Mouse (Mus musculus): ENCODE results near the gene Zbtb16. TPM values are rescaled to one million over a fixed set of nuclear protein-coding genes. Genes with fewer than 3 reads are reported as not detected.

Zbtb16 gene
- total and polyA plus RNA-seq, 3 experiments, result 10.6 to 45.5 (median 20.0) TPM

DNA sequence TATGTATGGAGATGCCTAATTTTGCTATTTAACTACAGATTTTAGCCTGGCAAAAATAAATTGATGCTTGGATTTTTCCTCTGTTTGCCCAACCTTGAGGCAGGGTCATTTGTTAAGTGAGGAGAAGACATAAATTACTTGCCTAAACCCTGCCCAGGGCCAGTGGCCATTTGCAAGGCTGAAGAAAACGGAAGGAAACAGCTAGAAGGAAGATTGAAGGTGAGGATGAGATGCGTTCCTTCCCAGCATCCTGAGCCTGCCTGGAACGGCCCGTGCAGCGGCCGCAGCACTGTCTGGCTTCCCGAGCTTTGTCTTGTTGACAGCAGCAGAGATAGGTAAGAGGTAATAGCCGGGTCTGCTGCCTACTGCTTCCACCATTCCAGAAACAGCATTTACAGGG, 135.2 kb downstream of the Zbtb16 start:
- no peak for TF ChIP-seq GATA2 (IDR thresholded peaks at IDR 0.05; ENCODE audit: borderline replicate concordance, low read depth, low read length)
- no peak for TF ChIP-seq CTCF (IDR thresholded peaks at IDR 0.05; ENCODE audit: low read depth, low read length)
- no peak for TF ChIP-seq TAL1 (conservative IDR thresholded peaks at IDR 0.05; ENCODE audit: low read depth, low read length)
- TF ChIP-seq GATA1 (IDR thresholded peaks at IDR 0.05; ENCODE audit: borderline replicate concordance, low read length), result no peak
- TF ChIP-seq POLR2AphosphoS5 (IDR thresholded peaks at IDR 0.05; ENCODE audit: insufficient replicate concordance, low read depth, low read length), result no peak
- no peaks in the 10 kb centered on the region for H3K9me3 ChIP-seq (replicated peaks)
- no peaks in the 10 kb centered on the region; the same call in 1 of the 2 replicates for H3K27me3 ChIP-seq (ENCODE audit: insufficient read depth, low read length)
- H3K36me3 ChIP-seq (replicated peaks), result peaks cover 69% of the 10 kb centered on the region
- H3K4me3 ChIP-seq (ENCODE audit: low read depth, low read length), result no peak overlapping the region
- DNase-seq (ENCODE audit: low spot score) (no peak), ATAC-seq (ENCODE audit: extremely low read depth, insufficient number of reproducible peaks, low FRiP score, poor library complexity, severe bottlenecking) (no peak)
- H3K4me1 ChIP-seq (ENCODE audit: insufficient read depth, low read depth, low read length), result peaks cover 49% of the 10 kb centered on the region

- no peak overlapping the region for H3K4me3 ChIP-seq (ENCODE audit: low read depth, low read length)
- TF ChIP-seq GATA1 (IDR thresholded peaks at IDR 0.05; ENCODE audit: borderline replicate concordance, low read length) (no peak), TAL1 (conservative IDR thresholded peaks at IDR 0.05; ENCODE audit: low read depth, low read length) (no peak), CTCF (IDR thresholded peaks at IDR 0.05; ENCODE audit: low read depth, low read length) (no peak), POLR2AphosphoS5 (IDR thresholded peaks at IDR 0.05; ENCODE audit: insufficient replicate concordance, low read depth, low read length) (no peak), GATA2 (IDR thresholded peaks at IDR 0.05; ENCODE audit: borderline replicate concordance, low read depth, low read length) (no peak)
- no peaks in the 10 kb centered on the region for H3K9me3 ChIP-seq (replicated peaks)
- H3K36me3 ChIP-seq (replicated peaks), result peaks cover 81% of the 10 kb centered on the region
- H3K27me3 ChIP-seq (ENCODE audit: insufficient read depth, low read length), result no peaks in the 10 kb centered on the region; the same call in 1 of the 2 replicates
- no peak for ATAC-seq (ENCODE audit: extremely low read depth, insufficient number of reproducible peaks, low FRiP score, poor library complexity, severe bottlenecking)
- no peak for DNase-seq (ENCODE audit: low spot score)
- H3K4me1 ChIP-seq (ENCODE audit: insufficient read depth, low read depth, low read length), result peaks cover 33% of the 10 kb centered on the region
Measured at GRCm38 (mm10) chr9:48697470-48697815, 138.6 kb downstream of the Zbtb16 start.

GRCm38 (mm10) chr9:48696731-48697469, 139.1 kb downstream of the Zbtb16 start:
- Histone ChIP-seq H3K9me3 (replicated peaks) (no peaks in the 10 kb centered on the region), H3K4me1 (ENCODE audit: insufficient read depth, low read depth, low read length) (peaks cover 33% of the 10 kb centered on the region), H3K36me3 (replicated peaks) (peaks cover 76% of the 10 kb centered on the region), H3K4me3 (ENCODE audit: low read depth, low read length) (no peak overlapping the region), H3K27me3 (ENCODE audit: insufficient read depth, low read length) (no peaks in the 10 kb centered on the region; the same call in 1 of the 2 replicates)
- ATAC-seq (ENCODE audit: extremely low read depth, insufficient number of reproducible peaks, low FRiP score, poor library complexity, severe bottlenecking) (no peak), DNase-seq (ENCODE audit: low spot score) (no peak)
- TF ChIP-seq POLR2AphosphoS5 (IDR thresholded peaks at IDR 0.05; ENCODE audit: insufficient replicate concordance, low read depth, low read length) (no peak), CTCF (IDR thresholded peaks at IDR 0.05; ENCODE audit: low read depth, low read length) (no peak), GATA1 (IDR thresholded peaks at IDR 0.05; ENCODE audit: borderline replicate concordance, low read length) (no peak), GATA2 (IDR thresholded peaks at IDR 0.05; ENCODE audit: borderline replicate concordance, low read depth, low read length) (no peak), TAL1 (conservative IDR thresholded peaks at IDR 0.05; ENCODE audit: low read depth, low read length) (no peak)

DNA sequence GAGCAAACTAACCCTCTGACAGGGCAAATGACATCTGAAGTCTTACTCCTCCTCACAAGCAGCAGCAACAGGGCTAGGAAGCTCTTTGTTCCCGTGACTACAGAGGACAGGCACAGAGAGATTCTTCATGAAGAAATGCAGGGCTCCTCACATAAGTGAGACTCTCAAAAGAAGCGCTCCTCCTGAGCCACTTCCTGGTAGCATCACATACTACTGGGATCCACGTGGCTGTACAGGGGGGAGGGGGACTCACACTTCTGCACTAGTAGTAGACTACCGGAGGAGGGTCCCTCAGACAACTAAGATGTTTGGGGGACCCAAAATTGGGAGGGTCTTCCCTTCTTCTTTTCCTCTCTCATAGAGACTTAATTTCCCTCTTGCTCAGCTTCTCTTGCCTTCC, 139.7 kb downstream of the Zbtb16 start:
- ATAC-seq (ENCODE audit: extremely low read depth, insufficient number of reproducible peaks, low FRiP score, poor library complexity, severe bottlenecking) (no peak), DNase-seq (ENCODE audit: low spot score) (no peak)
- H3K36me3 ChIP-seq (replicated peaks), result peaks cover 75% of the 10 kb centered on the region
- H3K9me3 ChIP-seq (replicated peaks), result no peaks in the 10 kb centered on the region
- peaks cover 33% of the 10 kb centered on the region for H3K4me1 ChIP-seq (ENCODE audit: insufficient read depth, low read depth, low read length)
- H3K27me3 ChIP-seq (ENCODE audit: insufficient read depth, low read length), result no peaks in the 10 kb centered on the region; the same call in 1 of the 2 replicates
- no peak overlapping the region for H3K4me3 ChIP-seq (ENCODE audit: low read depth, low read length)
- TF ChIP-seq GATA1 (IDR thresholded peaks at IDR 0.05; ENCODE audit: borderline replicate concordance, low read length), result no peak
- no peak for TF ChIP-seq POLR2AphosphoS5 (IDR thresholded peaks at IDR 0.05; ENCODE audit: insufficient replicate concordance, low read depth, low read length)
- no peak for TF ChIP-seq GATA2 (IDR thresholded peaks at IDR 0.05; ENCODE audit: borderline replicate concordance, low read depth, low read length)
- TF ChIP-seq CTCF (IDR thresholded peaks at IDR 0.05; ENCODE audit: low read depth, low read length), result no peak
- no peak for TF ChIP-seq TAL1 (conservative IDR thresholded peaks at IDR 0.05; ENCODE audit: low read depth, low read length)

DNA sequence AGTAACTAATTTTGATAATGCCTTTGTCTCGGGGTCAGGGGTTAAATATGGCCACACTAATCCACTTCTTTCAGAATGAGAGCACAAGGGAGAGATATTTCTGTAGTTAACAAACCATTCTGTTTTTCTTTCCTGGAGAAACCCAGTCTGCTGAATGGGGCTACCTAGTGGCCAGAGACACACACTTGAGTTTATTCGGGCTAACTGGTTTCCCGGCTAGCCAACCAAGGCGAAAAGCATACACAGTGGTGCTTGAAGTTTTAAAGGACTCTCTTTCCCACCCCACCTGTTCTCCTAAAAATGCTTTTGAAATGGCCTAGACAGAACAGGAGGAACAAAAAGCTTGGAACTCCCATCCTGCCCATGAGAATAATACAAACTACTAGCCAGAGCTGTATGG, 140.2 kb downstream of the Zbtb16 start:
- no peaks in the 10 kb centered on the region for H3K9me3 ChIP-seq (replicated peaks)
- peaks cover 33% of the 10 kb centered on the region for H3K4me1 ChIP-seq (ENCODE audit: insufficient read depth, low read depth, low read length)
- H3K36me3 ChIP-seq (replicated peaks), result peaks cover 75% of the 10 kb centered on the region
- H3K27me3 ChIP-seq (ENCODE audit: insufficient read depth, low read length), result no peaks in the 10 kb centered on the region; the same call in 1 of the 2 replicates
- no peak overlapping the region for H3K4me3 ChIP-seq (ENCODE audit: low read depth, low read length)
- peak; percentile 25 for DNase-seq (ENCODE audit: low spot score)
- no peak for ATAC-seq (ENCODE audit: extremely low read depth, insufficient number of reproducible peaks, low FRiP score, poor library complexity, severe bottlenecking)
- TF ChIP-seq GATA2 (IDR thresholded peaks at IDR 0.05; ENCODE audit: borderline replicate concordance, low read depth, low read length), result no peak
- no peak; the same call in 1 of the 2 replicates for TF ChIP-seq CTCF (IDR thresholded peaks at IDR 0.05; ENCODE audit: low read depth, low read length)
- TF ChIP-seq GATA1 (IDR thresholded peaks at IDR 0.05; ENCODE audit: borderline replicate concordance, low read length), result no peak
- no peak for TF ChIP-seq TAL1 (conservative IDR thresholded peaks at IDR 0.05; ENCODE audit: low read depth, low read length)
- TF ChIP-seq POLR2AphosphoS5 (IDR thresholded peaks at IDR 0.05; ENCODE audit: insufficient replicate concordance, low read depth, low read length), result no peak

- H3K9me3 ChIP-seq (replicated peaks), result no peaks in the 10 kb centered on the region
- ATAC-seq (ENCODE audit: extremely low read depth, insufficient number of reproducible peaks, low FRiP score, poor library complexity, severe bottlenecking) (no peak), DNase-seq (ENCODE audit: low spot score) (no peak)
- H3K4me3 ChIP-seq (ENCODE audit: low read depth, low read length), result no peak overlapping the region
- no peaks in the 10 kb centered on the region; the same call in 1 of the 2 replicates for H3K27me3 ChIP-seq (ENCODE audit: insufficient read depth, low read length)
- peaks cover 72% of the 10 kb centered on the region for H3K36me3 ChIP-seq (replicated peaks)
- no peak for TF ChIP-seq POLR2AphosphoS5 (IDR thresholded peaks at IDR 0.05; ENCODE audit: insufficient replicate concordance, low read depth, low read length)
- peaks cover 39% of the 10 kb centered on the region for H3K4me1 ChIP-seq (ENCODE audit: insufficient read depth, low read depth, low read length)
Measured at GRCm38 (mm10) chr9:48694616-48695061, 141.4 kb downstream of the Zbtb16 start.
